Mouse (Mus musculus) cerebellum, postnatal 25 days (tissue): ENCODE measurements around the gene Gtf2ird1.
"Not testable (repeated sequence)": the region's sequence is repeated elsewhere in the genome, so short reads cannot be mapped to it uniquely, and the experiment has no call there.

Experiments used
- DNase-seq, 2 experiments: peaks; one replicate each; pipeline ENCODE4 v3.0.0; 2021; ENCODE audit warnings: mixed read lengths in 2 of 2

Gtf2ird1 gene

GRCm38 (mm10) chr5:134473902-134474301 is 17.4 kb upstream of the Gtf2ird1 start:
- no peak for DNase-seq

- DNase-seq: no peak
Observed at GRCm38 (mm10) chr5:134470538-134471169, 14.1 kb upstream of the Gtf2ird1 start.

- no peak for DNase-seq
Observed at GRCm38 (mm10) chr5:134469559-134470150, 13.1 kb upstream of the Gtf2ird1 start.

GRCm38 (mm10) chr5:134468158-134468765 is 11.7 kb upstream of the Gtf2ird1 start:
- DNase-seq: no peak

- no peak for DNase-seq
Observed at GRCm38 (mm10) chr5:134467030-134467549, 10.6 kb upstream of the Gtf2ird1 start.

- no peak for DNase-seq
Observed at GRCm38 (mm10) chr5:134466296-134467029, 9.9 kb upstream of the Gtf2ird1 start.

GRCm38 (mm10) chr5:134465197-134465596 is 8.7 kb upstream of the Gtf2ird1 start:
- DNase-seq: no peak

GRCm38 (mm10) chr5:134464225-134464624 is 7.7 kb upstream of the Gtf2ird1 start:
- DNase-seq: no peak

GRCm38 (mm10) chr5:134462731-134463130 is 6.2 kb upstream of the Gtf2ird1 start:
- no peak for DNase-seq

- no peak for DNase-seq
Observed at GRCm38 (mm10) chr5:134462316-134462715, 5.8 kb upstream of the Gtf2ird1 start.

GRCm38 (mm10) chr5:134460546-134460945 is 4.0 kb upstream of the Gtf2ird1 start:
- no peak for DNase-seq

GRCm38 (mm10) chr5:134459096-134459495 is 2.6 kb upstream of the Gtf2ird1 start:
- no peak for DNase-seq

GRCm38 (mm10) chr5:134458416-134458815 is 1.9 kb upstream of the Gtf2ird1 start:
- DNase-seq: no peak

- DNase-seq: no peak
Observed at GRCm38 (mm10) chr5:134457371-134457770, 855 bp upstream of the Gtf2ird1 start.

- DNase-seq: peak; percentile 59 to 67
Observed at GRCm38 (mm10) chr5:134455914-134456423, 547 bp downstream of the Gtf2ird1 start.

- peak in 1 of 2 experiments; percentile 38 for DNase-seq
Observed at GRCm38 (mm10) chr5:134455186-134455895, 1.2 kb downstream of the Gtf2ird1 start.

GRCm38 (mm10) chr5:134454421-134454820 is 2.1 kb downstream of the Gtf2ird1 start:
- peak in 1 of 2 experiments; percentile 35 for DNase-seq

- DNase-seq: peak in 1 of 2 experiments; percentile 43
Observed at GRCm38 (mm10) chr5:134453577-134453976, 2.9 kb downstream of the Gtf2ird1 start.

- DNase-seq: not testable (repeated sequence)
Observed at GRCm38 (mm10) chr5:134446755-134447154, 9.8 kb downstream of the Gtf2ird1 start.

- DNase-seq: no peak
Observed at GRCm38 (mm10) chr5:134445895-134446294, 10.6 kb downstream of the Gtf2ird1 start.

GRCm38 (mm10) chr5:134445208-134445831 is 11.2 kb downstream of the Gtf2ird1 start:
- DNase-seq: no peak

GRCm38 (mm10) chr5:134444473-134444872 is 12.0 kb downstream of the Gtf2ird1 start:
- DNase-seq: no peak
